Mouse (Mus musculus) cerebellum, adult 2 months (tissue): ENCODE results near the gene Cpsf4l.

ENCODE experiments used
- CTCF ChIP-seq: fragments of 200-500 bp; IDR thresholded peaks from 2 replicates; pipeline ENCODE4 v1.5.1; 2011; ENCODE audit warnings: low read depth, mild to moderate bottlenecking, control low read depth, low read length, moderate library complexity, borderline replicate concordance; ENCODE audit not compliant: insufficient read depth
- POLR2A ChIP-seq: fragments of 200-500 bp; IDR thresholded peaks from 2 replicates; pipeline ENCODE4 v1.6.1; 2011; ENCODE audit warnings: low read length, control low read depth, borderline replicate concordance; ENCODE audit not compliant: insufficient read depth

DNA sequence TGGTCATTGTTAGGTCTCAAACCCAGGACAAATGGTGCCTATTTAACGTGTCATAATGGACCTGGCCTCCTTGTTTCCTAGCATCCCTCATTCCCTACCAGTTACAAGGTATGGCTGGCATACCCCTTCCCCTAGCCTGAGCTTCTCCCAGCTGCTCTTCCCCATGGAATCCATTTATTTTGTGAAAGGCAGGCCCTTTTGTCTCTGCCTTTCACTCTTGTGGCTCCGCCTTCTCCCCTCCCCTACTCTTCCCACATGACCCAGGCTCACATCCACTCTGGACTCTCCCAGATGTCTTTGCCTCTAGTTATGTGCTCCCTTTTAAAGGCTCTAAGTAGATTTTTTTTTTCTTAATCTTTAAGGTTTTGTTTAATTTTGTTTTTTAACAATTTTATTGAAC lies 22.8 kb downstream of the Cpsf4l start:
- TF ChIP-seq CTCF (no peak), POLR2A (no peak)
